Mouse (Mus musculus): ENCODE results near the gene Il2rb.

Gene Il2rb

DNA sequence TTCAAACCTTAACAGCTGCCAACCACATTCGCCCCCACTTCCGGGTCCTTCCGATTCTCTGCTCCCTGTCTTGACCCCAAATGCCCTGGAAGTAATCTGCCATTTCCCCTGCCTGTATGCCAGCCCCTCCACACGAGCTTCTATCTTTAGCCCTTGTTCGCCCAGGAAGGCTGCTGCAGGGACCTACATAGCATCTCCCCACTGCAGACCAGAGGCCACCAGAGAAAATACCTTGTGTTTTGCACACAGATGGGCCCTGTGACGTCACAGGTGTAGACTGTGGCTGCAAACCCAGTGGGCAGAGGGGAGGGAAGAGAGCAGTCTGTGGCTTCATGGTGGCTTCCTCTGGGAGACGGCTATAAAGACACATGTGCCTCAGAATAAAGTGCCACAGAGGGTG lies 23.1 kb upstream of the Il2rb start:
- DNase-seq, result no peak

DNA sequence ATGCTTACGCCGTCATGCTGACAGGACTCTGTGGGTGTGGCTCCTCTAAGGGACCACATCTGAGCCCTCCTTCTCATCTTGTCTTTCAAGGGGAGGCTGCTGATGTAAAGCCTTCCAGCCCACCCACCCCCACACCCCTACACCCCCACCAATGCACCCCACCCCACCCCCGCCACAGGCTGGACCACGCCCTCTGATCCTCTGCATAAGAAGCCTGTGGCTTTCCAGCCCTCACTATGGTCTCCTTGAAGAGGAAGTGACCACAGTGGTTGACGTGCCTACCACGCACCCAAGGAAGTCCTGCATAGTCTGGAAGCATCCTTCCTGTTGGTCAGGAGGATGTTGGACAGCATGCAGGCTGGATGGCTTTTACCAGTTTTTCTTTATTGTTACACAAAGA lies 20.7 kb upstream of the Il2rb start:
- DNase-seq, result no peak

DNA sequence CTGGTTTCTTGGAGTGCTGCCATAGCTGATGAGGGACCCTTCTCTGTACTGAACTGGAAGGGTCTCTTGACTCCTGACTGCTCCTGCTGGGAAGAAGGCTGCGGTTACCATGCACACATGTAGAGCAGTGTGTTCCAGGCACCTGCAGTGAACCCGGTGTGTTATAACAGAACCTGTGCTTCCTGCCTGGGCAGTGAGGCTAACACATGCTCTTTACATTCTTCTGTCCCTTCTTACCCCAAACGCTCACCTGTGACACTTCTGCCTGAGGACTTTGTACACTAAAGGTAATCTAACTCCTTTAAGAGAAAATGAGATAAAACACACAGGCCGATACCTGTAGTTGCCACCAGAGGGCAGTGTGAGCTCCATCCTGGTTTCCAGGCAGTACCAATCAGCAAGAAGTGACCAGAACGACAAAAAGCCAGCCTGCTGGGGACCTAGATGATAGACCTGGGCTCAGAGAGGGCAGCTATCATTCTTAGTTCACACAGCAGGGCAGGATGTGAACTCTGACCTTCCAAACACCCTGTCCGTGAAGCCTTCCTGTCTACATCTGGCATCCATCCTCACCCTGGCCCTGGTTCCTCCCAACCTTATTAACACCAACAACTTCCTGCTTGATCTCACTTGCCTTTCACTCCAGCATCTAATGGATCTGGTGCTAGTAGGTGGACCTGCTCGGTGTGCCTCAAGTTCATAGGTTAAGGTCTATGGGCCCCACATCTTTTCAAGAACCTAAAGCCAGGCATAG lies 19.5 kb upstream of the Il2rb start:
- peak; percentile 57 for DNase-seq

DNA sequence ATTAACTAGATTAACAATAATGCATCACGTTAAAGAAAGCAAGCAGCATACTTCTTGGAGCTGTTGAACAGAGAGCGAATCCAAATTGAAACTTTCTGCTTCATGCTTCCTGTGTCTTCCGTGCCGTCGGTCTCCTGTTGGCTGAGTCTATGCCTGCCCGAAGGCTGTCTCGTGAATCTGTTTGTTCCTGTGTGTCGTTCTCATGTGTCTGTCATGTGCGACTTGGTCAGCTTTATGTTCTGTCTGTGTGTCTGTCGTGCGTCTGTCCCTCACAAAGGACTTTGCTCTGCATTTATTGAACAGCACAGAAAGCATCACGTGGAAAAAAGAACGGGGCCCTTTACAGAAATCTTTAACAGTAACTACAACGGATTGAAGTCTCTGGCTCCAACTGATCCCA lies 17.9 kb upstream of the Il2rb start:
- DNase-seq, result no peak

GRCm38 (mm10) chr15:78511951-78512350 lies 16.9 kb upstream of the Il2rb start:
- DNase-seq, result no peak

- no peak for DNase-seq
These were observed 15.7 kb upstream of the Il2rb start for GRCm38 (mm10) chr15:78510736-78511135.

DNA sequence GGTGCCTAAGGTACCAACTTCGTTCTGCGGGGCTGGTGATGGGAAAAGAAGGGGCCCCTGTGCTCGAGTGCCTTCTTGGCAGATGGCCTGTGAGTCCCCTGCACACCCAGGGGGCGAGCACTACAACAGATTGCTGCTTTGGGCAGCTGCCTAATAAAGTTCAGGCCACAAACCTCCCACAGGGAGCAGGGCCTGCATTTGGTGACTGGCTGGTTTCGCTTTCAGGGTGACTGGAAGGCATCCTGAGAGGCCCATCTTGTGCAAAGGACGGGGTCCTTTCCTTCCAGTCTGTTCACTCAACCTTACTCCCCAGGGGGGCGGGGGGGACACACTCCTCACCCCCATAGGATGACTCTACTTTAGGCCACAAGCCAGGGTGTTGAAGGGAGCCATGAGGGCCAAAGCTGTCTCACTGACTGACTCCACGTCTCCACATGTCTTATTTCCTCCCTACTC lies 15.1 kb upstream of the Il2rb start:
- no peak for DNase-seq

- no peak for DNase-seq
These were observed 14.3 kb upstream of the Il2rb start for GRCm38 (mm10) chr15:78509297-78509899.

DNA sequence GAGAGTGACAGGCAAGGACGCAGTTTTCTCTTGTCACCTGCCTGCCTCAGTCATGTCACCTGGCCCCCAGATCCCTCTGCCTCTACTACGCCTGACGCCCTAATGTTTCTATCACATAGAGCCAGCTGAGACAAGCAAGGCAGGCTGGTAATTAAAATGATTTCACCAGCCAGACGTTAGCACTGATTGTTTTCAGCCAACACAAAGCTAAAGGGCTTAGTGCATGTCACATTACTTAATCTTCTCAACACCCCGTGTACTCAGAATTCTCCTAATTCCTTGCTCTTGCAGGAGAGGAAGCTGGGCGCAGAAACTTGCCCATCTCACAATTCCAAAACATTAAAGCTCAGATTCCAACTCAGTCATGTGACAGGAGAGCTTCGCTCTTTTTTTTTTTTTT lies 13.4 kb upstream of the Il2rb start:
- DNase-seq, result no peak

GRCm38 (mm10) chr15:78505541-78505940 lies 10.5 kb upstream of the Il2rb start:
- DNase-seq, result no peak

- no peak for DNase-seq
These were observed 9.7 kb upstream of the Il2rb start for GRCm38 (mm10) chr15:78504816-78505215.

- DNase-seq, result no peak
These were observed 8.9 kb upstream of the Il2rb start for GRCm38 (mm10) chr15:78504013-78504412.

DNA sequence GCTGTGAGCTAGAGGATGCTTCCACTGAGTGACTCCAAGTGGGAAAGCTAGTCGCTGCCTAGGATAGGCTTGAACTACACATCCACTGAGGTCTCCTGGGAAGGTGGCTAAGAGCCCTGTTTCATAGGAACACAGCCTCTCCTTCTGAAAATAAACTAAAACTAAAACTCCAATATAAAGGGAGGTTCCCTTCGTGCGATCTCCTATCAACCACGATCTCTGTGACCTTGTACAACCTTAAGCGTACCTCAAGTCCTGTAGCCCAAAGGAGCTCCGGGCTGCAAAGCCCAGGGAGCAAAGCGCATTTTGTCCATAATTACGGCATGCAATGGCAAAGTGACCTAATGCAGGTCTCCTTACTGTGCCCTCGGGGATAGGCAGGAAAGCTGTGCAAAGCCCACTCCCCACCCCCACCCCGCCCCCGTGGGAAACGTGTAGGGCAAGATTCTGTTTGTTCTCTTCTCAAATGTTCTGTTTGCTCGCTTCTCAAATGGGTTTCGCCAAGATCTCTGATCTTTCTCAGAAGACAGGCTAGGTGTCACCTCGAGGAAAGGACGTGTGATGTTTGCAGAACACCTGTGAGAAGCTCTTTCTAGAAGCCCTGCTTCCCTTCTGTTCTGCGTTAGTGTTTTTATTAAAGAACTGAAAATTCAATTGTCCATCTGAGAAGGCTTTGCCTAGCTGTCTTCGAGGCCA lies 7.5 kb upstream of the Il2rb start:
- DNase-seq, result no peak

DNA sequence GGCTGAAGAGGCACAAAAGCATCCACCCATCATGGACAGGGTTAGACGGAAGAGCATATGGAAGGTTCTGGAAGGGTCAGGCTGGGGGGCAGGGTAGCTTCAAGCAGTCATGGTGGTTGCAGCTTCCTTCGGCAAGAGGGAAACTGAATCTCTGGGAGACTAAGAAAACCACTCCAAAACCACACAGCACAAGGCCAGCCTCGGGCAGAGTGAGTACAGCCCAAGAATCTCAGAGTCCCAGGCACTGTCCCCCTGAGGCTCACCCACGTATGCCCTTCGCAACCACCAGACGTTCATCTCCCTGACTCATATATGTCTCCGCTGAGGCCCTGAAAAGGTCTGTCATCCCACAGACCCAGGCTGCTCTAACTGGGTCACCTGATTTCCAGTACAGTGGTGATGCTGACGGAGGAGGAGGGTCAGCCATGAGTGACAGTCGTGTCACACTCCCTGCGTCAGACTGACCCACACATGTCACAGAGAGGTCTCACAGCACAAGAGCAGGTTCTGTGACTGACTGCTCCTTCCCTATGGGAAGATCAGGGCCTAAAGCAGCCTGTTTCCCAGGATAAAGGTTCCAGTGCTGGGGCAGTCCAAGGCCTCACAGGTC lies 1.6 kb downstream of the Il2rb start:
- DNase-seq, result no peak

DNA sequence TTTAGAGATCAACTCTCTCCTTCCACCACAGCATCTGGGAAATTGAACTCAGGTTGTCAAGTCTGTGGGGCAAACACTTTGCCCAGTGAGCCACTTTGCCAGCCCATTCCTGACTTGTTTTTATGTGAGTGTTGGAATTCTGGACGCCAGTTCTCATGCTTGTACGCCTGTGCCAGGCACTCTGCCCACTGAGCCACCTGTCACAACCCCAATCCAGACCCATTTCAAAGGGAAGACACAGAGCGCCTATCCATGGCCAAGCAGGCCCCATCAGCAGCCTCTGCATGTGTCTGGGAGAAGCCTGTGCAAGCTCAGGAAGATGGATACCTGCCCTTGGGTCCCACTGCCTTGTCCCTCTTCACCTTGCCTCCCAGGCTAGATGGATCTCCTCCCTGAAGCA lies 3.8 kb downstream of the Il2rb start:
- DNase-seq, result no peak

DNA sequence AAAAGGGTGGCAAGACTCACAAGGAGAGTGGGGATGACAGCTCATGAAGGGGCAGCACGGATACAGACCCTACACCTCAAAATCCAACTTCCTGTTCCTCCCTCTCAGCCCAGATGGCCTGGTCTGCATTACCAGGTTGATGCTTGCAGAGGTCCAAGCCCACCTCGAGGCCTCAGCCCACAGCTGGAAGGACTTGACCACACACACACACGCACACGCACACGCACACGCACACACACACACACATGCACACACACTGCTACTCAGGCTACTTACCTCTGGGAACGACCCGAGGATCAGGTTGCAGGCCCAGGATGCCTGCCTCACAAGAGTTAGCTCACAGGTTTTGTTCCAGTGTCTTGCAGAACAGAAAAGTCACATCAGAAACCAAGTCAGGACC lies 5.2 kb downstream of the Il2rb start:
- DNase-seq, result no peak

- DNase-seq, result no peak
These were observed 5.8 kb downstream of the Il2rb start for GRCm38 (mm10) chr15:78489248-78489647.

GRCm38 (mm10) chr15:78487066-78487465 lies 8.0 kb downstream of the Il2rb start:
- no peak for DNase-seq

GRCm38 (mm10) chr15:78486564-78486963 lies 8.5 kb downstream of the Il2rb start:
- no peak for DNase-seq

DNA sequence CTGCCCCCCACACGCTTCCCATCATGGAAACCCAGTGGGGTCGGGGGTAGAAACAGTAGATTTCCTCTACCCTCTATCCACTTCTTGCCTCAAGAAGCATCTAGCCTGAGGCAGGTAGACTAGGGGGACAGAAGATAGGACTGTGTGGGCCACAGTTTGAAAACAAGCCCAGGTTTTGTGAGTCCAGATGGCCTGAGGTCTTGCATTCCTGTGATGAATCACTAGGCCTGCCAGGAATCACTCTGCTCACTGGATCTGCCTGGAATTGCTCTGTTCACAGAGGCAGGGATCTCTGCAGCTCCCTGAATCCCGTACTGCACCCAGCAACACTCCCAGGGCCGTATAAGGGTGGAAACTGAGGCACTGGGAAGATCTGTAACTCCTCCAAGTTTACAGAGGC lies 11.8 kb downstream of the Il2rb start:
- DNase-seq, result no peak

DNA sequence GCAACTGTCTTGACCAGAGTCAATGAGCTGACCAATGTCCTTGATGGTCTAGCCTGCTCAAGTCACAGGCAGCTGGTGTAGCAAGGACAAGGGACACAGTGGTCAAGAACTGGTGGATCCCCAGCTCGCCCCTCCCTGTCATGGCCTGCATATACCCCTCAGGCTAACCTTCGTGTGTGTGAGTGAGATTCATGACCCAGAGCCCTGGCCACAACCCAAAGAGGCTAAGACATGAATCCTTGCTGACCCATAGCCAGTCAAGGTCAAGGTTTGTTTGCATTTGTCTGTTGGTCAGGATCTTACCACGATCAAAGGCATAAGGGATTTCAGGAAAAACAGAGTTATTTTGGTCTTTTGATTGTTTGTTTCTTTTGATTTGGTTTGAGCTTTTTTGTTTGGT lies 12.6 kb downstream of the Il2rb start:
- DNase-seq, result no peak

GRCm38 (mm10) chr15:78481448-78482000 lies 13.5 kb downstream of the Il2rb start:
- no peak for DNase-seq

GRCm38 (mm10) chr15:78480991-78481390 lies 14.1 kb downstream of the Il2rb start:
- no peak for DNase-seq

All from kidney, adult 11 months (tissue).